Mouse (Mus musculus) left cerebral cortex, postnatal 36 days (tissue): ENCODE data around the gene Castor1. TPM values are rescaled to one million over a fixed set of nuclear protein-coding genes. Genes with fewer than 3 reads are reported as not detected.

ENCODE experiments used
- DNase-seq, 2 experiments: peaks; one replicate each; pipeline ENCODE4 v3.0.0; 2021 to 2022; ENCODE audit warnings: low spot score in 2 of 2, mixed read lengths in 1 of 2
- intact Hi-C: fragments of 180-260 bp; cut with DNase I; formaldehyde crosslinking; loops from one replicate; pipeline ENCODE4 v1.15.1; 2025
- total RNA-seq, 2 experiments: library from RNA; stranded (reverse); gene quantifications; 2 replicates each; pipeline ENCODE4 v1.2.3; 2021

Castor1 gene
- total RNA-seq, 2 experiments from 2014 or later, result 4.3 to 5.3 TPM

DNA sequence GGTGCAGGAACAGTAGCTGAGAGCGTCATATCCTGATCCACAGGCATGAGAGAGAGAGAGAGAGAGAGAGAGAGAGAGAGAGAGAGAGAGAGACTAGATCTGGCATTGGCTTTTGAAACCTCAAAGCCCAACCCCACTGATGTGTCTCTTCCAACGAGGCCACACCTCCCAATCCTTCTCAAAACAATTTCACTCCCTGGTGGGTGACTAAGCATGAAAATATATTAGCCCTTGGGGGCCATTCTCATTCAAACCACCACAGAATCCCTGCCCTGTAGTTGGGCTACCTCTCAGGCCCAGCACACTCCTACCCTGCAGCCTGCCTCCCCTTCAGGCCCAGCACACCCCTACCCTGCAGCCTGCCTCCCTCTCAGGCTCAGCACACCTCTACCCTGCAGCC lies 34.9 kb downstream of the Castor1 start:
- intact Hi-C loops, result no loop called here
- DNase-seq, result no peak

DNA sequence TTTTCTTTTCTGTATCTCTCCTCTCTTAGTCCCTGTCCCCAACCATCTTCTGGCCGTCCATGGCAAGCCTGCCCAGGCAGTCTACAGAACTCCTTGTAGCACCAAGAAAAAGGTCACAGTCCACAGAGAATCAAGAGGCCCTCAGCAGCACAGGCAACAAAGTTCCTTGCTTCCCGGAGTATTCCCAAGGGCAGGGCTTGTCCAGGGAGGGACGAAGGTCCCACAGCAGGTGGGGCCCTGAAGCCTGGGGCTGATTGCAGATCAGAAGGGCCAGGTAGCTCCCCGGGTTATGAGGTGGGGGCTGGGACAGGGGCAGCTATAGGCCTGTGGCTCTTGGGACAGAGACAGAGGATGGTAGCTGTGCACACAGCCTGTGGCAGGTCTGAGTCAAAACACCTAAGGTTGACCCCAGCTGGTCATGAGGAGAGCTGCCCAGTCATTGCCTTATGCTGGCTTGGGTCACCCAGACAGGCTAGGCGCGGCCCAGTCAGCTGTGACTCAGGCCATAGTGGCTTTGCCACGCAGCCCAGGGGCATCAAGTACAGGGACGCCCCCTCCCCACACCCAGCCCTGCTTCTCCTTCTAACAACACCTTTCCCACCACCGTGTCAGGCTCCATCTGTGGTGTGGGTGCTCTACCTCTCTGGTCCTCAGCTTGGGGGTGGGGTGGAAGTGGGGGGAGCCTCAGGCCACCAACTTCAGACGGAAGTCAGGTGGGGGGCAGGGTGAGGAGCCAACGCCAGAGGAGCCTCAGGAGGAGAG lies 39.0 kb downstream of the Castor1 start, which contains the start of gene Lif:
TSS of gene Lif (plus strand) at position 712 of the 762 bp plus-strand sequence.
- intact Hi-C loops, result loop anchor here (5.0 kb wide), 1 partner anchor 35 kb away; no protein-coding TSS in a partner anchor
- no peak for DNase-seq

DNA sequence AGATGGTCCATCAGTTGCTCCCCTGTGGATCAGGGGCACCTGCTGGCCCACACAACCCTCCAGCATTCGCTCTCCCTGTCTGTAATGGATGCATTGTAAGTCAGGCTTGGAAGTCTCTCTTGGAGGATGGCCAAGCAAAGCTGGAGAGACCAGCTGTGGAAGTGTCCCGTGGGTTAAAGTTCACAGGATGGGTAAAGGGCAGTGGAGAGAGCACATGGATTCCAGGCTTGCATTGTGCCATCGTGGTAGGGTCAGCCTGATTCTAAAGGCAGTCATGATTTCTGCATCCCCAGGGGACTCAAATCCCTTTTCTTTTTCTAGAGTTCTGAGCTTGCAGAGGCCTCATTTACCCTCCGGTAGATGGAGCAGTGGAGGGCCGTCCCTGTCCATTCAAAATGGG lies 39.7 kb downstream of the Castor1 start:
- intact Hi-C loops, result loop anchor here (1.0 to 5.0 kb wide), 2 partner anchors 35 to 165 kb away; no protein-coding TSS in a partner anchor
- DNase-seq, result no peak

DNA sequence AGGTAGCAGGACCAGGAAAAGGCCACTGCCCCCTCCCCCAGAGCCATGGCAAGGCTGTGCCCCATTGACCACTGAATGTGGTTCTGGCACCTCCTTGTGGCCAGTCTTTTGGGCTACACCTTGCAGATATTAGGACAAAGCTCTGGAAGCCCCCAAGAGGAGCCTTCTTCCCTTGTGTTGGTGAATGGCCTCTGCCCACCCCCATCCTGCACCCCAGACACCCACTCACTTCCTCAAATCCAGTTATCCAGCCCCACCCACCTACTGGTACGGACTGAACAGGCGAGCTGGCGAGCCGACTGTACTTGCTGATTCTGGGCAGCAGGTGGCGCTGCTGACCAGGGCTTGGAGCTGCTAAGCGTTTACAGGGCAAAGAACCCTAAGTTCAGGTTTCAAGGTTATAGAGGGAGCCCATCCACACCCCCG lies 40.6 kb downstream of the Castor1 start:
- DNase-seq, result peak; percentile 78 to 82
- intact Hi-C loops, result loop anchor here (1.0 to 5.0 kb wide), 2 partner anchors 36 to 164 kb away; no protein-coding TSS in a partner anchor

DNA sequence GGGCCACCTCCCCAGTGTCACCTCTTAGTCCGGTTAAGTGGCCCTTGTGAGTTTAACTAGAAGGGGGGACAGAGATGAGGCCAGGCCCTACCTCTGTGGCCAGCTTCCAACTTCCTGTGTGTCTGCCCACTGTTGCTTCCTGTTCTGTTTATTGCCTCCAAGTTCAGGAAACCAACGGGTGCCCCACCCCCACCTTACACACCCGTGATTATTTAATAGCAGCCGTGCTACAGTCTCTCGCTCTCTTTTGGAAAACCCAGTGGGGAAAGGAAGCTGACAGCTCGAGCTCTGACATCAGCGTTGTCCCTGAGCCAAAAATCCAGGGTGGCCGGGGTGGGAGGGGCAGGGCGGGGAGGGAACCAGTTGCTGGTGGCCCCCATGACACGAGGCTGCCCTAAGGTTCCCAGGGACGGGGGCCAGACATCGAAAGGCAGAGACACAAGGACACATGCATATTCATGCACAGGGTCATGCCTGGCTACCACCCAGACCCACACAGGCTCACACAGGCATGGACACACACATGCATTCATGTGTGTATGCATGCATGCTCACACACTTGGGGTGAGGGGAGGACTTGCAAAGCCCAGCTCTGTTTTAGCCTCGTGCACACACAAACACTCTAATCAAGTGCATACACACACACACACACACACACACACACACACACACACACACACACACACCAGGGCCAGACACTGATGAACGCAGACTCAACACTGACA lies 42.6 kb downstream of the Castor1 start:
- intact Hi-C loops, result no loop called here
- DNase-seq, result no peak

DNA sequence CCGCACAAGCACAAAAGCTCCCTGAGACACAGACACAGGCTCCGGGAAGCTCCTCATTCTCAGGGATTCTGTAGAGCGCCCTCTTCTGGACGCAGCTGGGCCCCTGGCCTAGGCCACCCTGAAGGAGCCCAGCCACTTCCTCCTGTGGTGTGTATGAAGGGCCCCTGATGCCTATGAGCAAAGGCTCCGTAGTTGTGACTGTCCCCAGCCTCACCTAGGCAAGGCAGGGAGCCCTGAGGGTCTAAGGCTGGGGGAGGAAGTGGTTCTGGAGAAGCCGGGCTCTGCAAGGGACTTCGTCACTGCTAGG lies 43.1 kb downstream of the Castor1 start:
- intact Hi-C loops, result no loop called here
- DNase-seq, result peak in 1 of 2 experiments; percentile 22

DNA sequence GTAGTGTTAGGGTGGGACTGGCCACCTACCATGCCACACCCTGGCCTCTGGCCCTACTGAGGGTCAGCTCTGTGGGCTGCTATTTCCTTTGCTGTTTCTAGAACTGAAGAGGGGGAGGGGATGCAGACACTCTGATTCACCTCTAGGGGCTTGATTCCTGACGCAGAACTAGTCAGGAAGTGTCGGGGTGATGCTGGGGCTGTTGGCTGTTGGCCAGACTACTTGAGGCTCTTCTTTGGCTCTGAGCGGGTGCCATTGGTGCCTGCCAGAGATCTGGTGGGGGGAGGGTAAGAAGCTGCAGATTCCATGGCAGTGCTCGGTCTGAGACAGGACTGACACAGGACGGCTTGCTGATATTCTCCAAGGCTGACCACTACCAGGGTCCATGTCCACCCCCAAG lies 43.9 kb downstream of the Castor1 start:
- no peak for DNase-seq
- intact Hi-C loops, result no loop called here

DNA sequence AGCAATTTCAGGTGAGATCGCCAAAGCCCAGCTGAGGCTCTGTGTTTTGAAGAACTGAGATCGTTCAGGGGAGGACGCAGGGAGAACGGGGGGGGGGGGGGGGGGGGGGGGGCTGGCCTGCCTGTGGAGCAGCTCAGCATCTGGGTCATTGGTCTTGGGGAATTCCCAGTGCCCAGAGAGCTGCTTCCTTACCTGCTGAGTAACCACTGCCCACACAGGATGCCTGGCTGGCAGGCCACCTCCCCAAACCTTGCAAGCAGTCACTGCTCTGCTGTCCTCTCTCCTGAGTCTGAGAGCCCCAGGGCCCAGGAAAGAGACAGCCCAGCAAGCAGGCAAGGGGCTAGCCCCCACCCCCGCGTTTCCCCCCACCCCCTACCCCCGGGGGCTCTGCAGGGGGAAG lies 44.8 kb downstream of the Castor1 start:
- intact Hi-C loops, result no loop called here
- DNase-seq, result no peak

DNA sequence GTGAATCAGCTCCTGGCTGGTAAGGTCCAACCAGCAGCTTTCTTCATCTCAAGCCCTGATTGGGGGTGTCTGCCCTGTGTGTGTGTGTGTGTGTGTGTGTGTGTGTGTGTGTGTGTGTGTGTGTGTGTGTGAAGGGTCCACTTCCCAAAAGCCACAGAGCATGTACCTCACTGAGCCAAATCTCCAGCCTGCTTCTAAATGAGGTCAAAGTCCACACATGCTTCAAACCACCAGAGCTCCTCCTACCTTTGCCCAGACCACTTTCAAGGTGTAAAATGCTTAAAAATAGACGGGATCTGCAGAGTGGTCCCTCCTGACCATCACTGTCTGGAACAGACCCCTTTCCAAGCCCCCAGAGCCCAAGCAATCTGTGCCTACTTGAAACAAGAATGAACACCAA lies 45.3 kb downstream of the Castor1 start:
- intact Hi-C loops, result no loop called here
- no peak for DNase-seq

DNA sequence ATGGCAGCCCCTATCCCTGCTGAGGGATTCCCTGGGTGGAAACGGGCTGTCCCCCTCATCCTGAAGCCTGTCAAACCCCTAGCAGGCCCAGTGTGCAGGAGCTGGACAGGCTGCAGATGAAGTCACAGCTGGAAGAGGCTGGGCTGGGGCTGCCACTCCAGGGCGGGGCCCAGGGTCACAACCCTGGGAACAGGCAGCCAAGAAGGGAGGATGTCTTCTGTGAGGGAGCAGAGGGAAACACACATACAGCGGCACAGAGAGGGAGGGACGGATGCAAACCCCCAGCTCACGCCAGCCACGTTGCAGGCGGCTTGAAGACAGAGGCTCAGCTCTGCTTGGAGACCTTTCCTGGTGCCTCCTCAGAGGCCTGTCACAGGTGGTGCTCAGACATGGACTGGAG lies 46.0 kb downstream of the Castor1 start:
- intact Hi-C loops, result no loop called here
- no peak for DNase-seq

DNA sequence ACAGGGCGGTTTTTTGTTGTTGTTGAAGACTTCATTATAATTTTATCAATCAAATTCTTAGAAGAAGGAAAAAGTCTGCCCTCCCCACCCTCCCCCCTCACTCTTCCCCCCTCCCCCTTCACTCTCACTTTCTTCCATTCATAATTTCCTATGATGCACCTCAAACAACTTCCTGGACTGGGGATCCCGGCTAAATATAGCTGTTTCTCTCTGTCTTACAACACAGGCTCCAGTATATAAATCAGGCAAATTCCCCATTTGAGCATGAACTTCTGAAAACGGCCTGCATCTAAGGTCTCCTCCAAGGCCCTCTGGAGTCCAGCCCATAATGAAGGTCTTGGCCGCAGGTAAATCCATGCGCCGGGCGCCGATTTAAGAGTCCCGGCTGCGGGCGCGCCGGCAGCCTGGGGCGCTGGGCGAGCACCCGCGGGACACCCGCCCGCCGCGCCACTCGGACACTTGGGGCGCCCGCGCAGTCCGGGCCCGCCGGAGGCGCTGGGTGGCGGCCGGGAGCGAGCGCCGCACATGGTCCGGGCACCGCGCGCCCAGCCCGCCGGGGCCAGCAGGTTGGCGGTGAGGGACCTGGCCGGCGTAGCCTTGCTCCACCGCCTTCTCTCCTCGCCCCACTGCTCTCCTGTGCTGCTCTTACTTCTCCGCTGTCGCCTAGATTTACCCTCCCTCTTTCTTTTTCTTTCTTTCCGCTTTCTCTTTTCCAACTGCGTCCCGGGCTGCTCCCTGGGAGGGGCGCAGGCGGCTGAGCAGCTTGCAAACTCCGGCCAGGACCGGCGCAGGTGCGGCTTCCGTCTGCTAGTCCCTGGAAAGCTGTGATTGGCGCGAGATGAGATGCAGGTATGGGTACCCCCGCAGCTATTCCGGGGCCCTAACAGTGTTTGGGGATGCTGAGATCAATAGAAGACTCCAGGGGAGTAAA lies 48.5 kb downstream of the Castor1 start:
- intact Hi-C loops, result loop anchor here (5.0 kb wide), 1 partner anchor 61 kb away; no protein-coding TSS in a partner anchor
- no peak for DNase-seq

DNA sequence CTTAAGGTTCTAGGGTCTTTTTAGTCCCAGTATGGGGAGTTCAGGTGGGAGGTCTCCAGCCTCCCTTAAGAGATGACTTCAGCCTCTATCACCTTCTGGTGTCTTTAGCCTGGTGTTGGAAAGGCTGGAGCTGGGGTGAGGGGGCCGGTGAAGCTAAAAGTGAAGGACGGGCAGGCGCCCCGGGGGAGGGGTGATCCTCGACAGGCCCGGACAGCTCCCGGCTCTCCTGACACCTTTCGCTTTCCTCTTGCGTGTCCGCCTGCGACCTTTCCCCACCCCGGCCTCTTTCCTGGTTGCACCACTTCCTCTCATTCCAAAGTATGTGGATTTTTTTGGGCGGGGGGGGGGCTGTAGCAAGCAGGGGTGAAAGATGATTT lies 49.2 kb downstream of the Castor1 start:
- intact Hi-C loops, result loop anchor here (5.0 kb wide), 1 partner anchor 60 kb away; no protein-coding TSS in a partner anchor

DNA sequence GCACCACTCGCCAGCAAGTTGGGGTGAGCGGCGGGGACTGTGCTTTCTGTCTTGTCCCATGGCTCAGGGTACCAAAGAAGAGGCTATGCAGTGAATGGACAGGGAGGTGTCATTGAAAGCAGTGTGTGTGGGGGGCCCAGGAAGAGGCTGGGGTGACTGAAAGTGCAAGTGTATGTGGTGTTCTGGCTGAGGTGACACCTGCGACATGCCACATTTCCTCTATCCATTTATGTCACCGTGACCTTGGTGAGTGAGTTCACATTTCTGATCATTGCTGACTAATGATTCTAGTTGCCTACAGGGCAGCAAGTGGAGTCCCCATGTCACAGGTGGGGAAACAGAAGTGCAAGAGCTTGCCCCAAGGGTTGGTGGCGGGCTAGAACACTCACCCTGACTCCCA lies 50.5 kb downstream of the Castor1 start:
- intact Hi-C loops, result loop anchor here (5.0 kb wide), 1 partner anchor 59 kb away; no protein-coding TSS in a partner anchor
- DNase-seq, result no peak

More for the DNA sequence above, 49.2 kb downstream of the Castor1 start:
- DNase-seq, result no peak

DNA sequence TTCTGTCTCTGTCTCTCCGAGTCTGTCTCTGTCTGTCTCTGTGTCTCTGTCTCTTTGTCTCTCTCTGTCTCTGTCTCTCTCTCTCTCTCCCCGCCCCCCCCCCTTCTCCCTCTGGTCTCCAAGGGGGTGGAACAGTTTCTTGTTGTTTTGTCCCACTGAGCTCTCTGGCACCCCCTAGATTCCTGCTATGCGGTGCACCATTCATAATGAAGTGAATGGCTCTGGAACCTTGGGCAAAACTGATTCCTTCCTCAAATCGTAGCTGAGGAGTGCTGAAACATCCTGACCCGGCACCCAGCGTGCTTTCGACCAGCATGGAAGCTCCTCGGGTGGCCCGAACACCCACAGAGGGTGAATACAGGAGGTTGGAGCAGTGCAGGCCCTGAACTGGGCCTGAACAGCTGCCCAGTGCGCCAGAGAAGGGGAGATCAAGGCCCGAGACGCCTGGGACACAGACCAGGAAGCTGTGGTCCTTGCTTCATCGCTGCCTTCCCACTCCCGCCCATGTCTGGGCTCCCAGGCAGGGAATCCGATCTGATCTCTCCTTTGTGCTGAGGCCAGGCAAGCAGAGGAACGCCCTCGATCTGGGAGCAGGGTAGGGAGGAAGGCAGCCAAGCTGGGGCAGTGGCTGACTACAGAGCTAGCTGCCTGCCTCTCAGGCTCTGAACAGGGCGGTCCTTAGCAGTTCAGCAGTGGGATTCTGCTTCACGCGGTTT lies 52.9 kb downstream of the Castor1 start:
- intact Hi-C loops, result no loop called here
- DNase-seq, result no peak

DNA sequence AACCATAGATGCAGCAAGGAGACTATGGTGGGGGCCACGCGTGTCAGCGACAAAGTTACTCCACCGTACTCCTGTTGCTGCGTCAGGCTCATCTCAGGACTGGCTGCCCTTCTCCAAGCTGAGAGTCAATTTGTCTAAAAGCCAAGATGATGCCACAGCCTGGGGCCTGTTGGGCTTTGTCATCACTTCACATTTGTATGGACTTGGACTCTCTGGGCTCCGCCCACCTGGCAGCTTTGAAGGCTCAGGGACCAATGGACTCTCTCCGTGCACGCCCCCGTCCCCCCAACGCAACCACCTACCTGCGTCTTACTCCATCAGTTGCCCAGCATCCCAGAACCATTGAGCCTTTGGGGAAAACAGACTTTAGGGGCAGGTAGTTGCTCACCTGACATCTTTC lies 53.5 kb downstream of the Castor1 start:
- DNase-seq, result no peak
- intact Hi-C loops, result no loop called here
